Mouse (Mus musculus) kidney, embryonic 16.5 days (tissue): ENCODE data around the gene Rad51c. TPM values are rescaled to one million over a fixed set of nuclear protein-coding genes. Genes with fewer than 3 reads are reported as not detected.
"Not testable (repeated sequence)": the region's sequence is repeated elsewhere in the genome, so short reads cannot be mapped to it uniquely, and the experiment has no call there.

ENCODE experiments used
- ATAC-seq: fragments of 200-750 bp; cut with Nextera tagmentation; 2 replicates; pipeline ENCODE4 v1.8.0; 2017; ENCODE audit warnings: moderate TSS enrichment; ENCODE audit not compliant: low FRiP score, low TSS enrichment
- H3K27ac ChIP-seq: fragments of 300-500 bp; sonication (generic); 2 replicates; pipeline ENCODE4 v1.5.1; 2014; ENCODE audit warnings: low read length
- H3K27me3 ChIP-seq: fragments of 300-500 bp; sonication (generic); 2 replicates; pipeline ENCODE4 v1.6.1; 2014; ENCODE audit warnings: low read length, control low read depth, mixed read lengths; ENCODE audit not compliant: insufficient read depth
- H3K36me3 ChIP-seq: fragments of 300-500 bp; sonication (generic); 2 replicates; pipeline ENCODE4 v1.6.1; 2014; ENCODE audit warnings: low read length, control low read depth, mixed read lengths; ENCODE audit not compliant: insufficient read depth
- H3K4me1 ChIP-seq: fragments of 300-500 bp; sonication (generic); 2 replicates; pipeline ENCODE4 v1.6.1; 2014; ENCODE audit warnings: low read length, control low read depth, mixed read lengths; ENCODE audit not compliant: insufficient read depth
- H3K4me2 ChIP-seq: fragments of 300-500 bp; sonication (generic); replicated peaks from 2 replicates; pipeline ENCODE4 v1.6.1; 2014; ENCODE audit warnings: low read depth, low read length
- H3K4me3 ChIP-seq: fragments of 300-500 bp; sonication (generic); 2 replicates; pipeline ENCODE4 v1.5.1; 2014; ENCODE audit warnings: mild to moderate bottlenecking, low read length
- H3K9ac ChIP-seq: fragments of 300-500 bp; sonication (generic); replicated peaks from 2 replicates; pipeline ENCODE4 v1.6.1; 2014; ENCODE audit warnings: low read length
- H3K9me3 ChIP-seq: fragments of 300-500 bp; sonication (generic); 2 replicates; pipeline ENCODE4 v1.6.1; 2016; ENCODE audit warnings: low read length, control low read depth
- WGBS: fragments of 180-500 bp; shearing (Covaris S2); extraction: QIAGEN DNeasy Blood & Tissue Kit; methylation state at CpG from one replicate; pipeline ENCODE4 v1.1.7; 2014; 5-methylcytosine and 5-hydroxymethylcytosine counted together
- polyA plus RNA-seq: library from polyadenylated mRNA; unstranded; fragments of >200 nt; fragmentation: Nextera tagmentation; extraction: Ambion mirVana; gene quantifications from 2 replicates; pipeline ENCODE4 v1.2.1, GENCODE M21; 2015

Gene Rad51c
- polyA plus RNA-seq, 1 experiment from 2014 or later, result 7.9 TPM

GRCm38 (mm10) chr11:87432933-87433669 is 28.3 kb upstream of the Rad51c start:
- 45% methylated on average over 6 of the region's 6 CpGs for WGBS

GRCm38 (mm10) chr11:87432447-87432846 is 27.7 kb upstream of the Rad51c start:
- H3K4me2 ChIP-seq, result no peak overlapping the region
- no peaks in the 10 kb centered on the region for H3K27me3 ChIP-seq
- no peak for ATAC-seq
- H3K9me3 ChIP-seq, result no peaks in the 10 kb centered on the region
- 48% methylated on average over 1 of the region's 1 CpGs for WGBS
- H3K9ac ChIP-seq, result no peak overlapping the region
- H3K27ac ChIP-seq, result no peak overlapping the region
- H3K36me3 ChIP-seq, result no peaks in the 10 kb centered on the region
- H3K4me3 ChIP-seq, result no peak overlapping the region
- no peaks in the 10 kb centered on the region for H3K4me1 ChIP-seq

More at GRCm38 (mm10) chr11:87432933-87433669, 28.3 kb upstream of the Rad51c start:
- Histone ChIP-seq H3K9me3 (no peaks in the 10 kb centered on the region), H3K4me3 (no peak overlapping the region), H3K9ac (peak overlapping the region; percentile 22; the same call in 1 of the 2 replicates), H3K27me3 (no peaks in the 10 kb centered on the region), H3K4me1 (no peaks in the 10 kb centered on the region), H3K4me2 (no peak overlapping the region), H3K36me3 (no peaks in the 10 kb centered on the region), H3K27ac (no peak overlapping the region)
- ATAC-seq, result no peak; the same call in 1 of the 2 replicates

- not testable (repeated sequence) for H3K4me2 ChIP-seq, H3K9me3 ChIP-seq, ATAC-seq, H3K4me3 ChIP-seq, H3K27me3 ChIP-seq, H3K9ac ChIP-seq, H3K27ac ChIP-seq, H3K4me1 ChIP-seq, H3K36me3 ChIP-seq
- WGBS, result 94% methylated on average over 8 of the region's 8 CpGs
Observed at GRCm38 (mm10) chr11:87431813-87432212, 27.1 kb upstream of the Rad51c start.

GRCm38 (mm10) chr11:87430374-87430773 is 25.6 kb upstream of the Rad51c start:
- 67% methylated on average over 2 of the region's 2 CpGs for WGBS
- H3K4me2 ChIP-seq, result no peak overlapping the region
- no peaks in the 10 kb centered on the region for H3K27me3 ChIP-seq
- H3K4me1 ChIP-seq, result peaks cover 3% of the 10 kb centered on the region; the same call in 1 of the 2 replicates
- no peak overlapping the region for H3K4me3 ChIP-seq
- no peak for ATAC-seq
- H3K9ac ChIP-seq, result no peak overlapping the region
- H3K27ac ChIP-seq, result no peak overlapping the region
- no peaks in the 10 kb centered on the region for H3K9me3 ChIP-seq
- H3K36me3 ChIP-seq, result no peaks in the 10 kb centered on the region

GRCm38 (mm10) chr11:87429363-87429762 is 24.6 kb upstream of the Rad51c start:
- ATAC-seq, result no peak
- H3K9me3 ChIP-seq, result no peaks in the 10 kb centered on the region
- H3K27me3 ChIP-seq, result no peaks in the 10 kb centered on the region
- peaks cover 3% of the 10 kb centered on the region; the same call in 1 of the 2 replicates for H3K4me1 ChIP-seq
- H3K9ac ChIP-seq, result no peak overlapping the region
- H3K36me3 ChIP-seq, result no peaks in the 10 kb centered on the region
- H3K4me3 ChIP-seq, result no peak overlapping the region
- no peak overlapping the region for H3K27ac ChIP-seq
- H3K4me2 ChIP-seq, result no peak overlapping the region
- 86% methylated on average over 4 of the region's 4 CpGs for WGBS

GRCm38 (mm10) chr11:87428051-87428673 is 23.4 kb upstream of the Rad51c start:
- Histone ChIP-seq H3K4me3 (no peak overlapping the region), H3K27me3 (no peaks in the 10 kb centered on the region), H3K36me3 (no peaks in the 10 kb centered on the region), H3K4me2 (no peak overlapping the region), H3K9ac (no peak overlapping the region), H3K9me3 (no peaks in the 10 kb centered on the region), H3K4me1 (peaks cover 3% of the 10 kb centered on the region; the same call in 1 of the 2 replicates), H3K27ac (no peak overlapping the region)
- WGBS, result 72% methylated on average over 2 of the region's 2 CpGs
- no peak for ATAC-seq

- Histone ChIP-seq H3K27ac (peak overlapping the region; percentile 80), H3K4me3 (no peak overlapping the region), H3K9me3 (no peaks in the 10 kb centered on the region), H3K36me3 (no peaks in the 10 kb centered on the region), H3K4me2 (no peak overlapping the region), H3K27me3 (no peaks in the 10 kb centered on the region), H3K4me1 (peaks cover 3% of the 10 kb centered on the region; the same call in 1 of the 2 replicates), H3K9ac (no peak overlapping the region)
- WGBS, result 60% methylated on average over 1 of the region's 1 CpGs
- no peak for ATAC-seq
Observed at GRCm38 (mm10) chr11:87427273-87428050, 22.7 kb upstream of the Rad51c start.

GRCm38 (mm10) chr11:87426450-87427250 is 21.9 kb upstream of the Rad51c start:
- H3K9me3 ChIP-seq, H3K27me3 ChIP-seq, H3K4me1 ChIP-seq, H3K36me3 ChIP-seq: not testable (repeated sequence)
- peak overlapping the region; percentile 49 for H3K4me3 ChIP-seq
- under 1% methylated on average over 23 of the region's 24 CpGs for WGBS
- H3K9ac ChIP-seq, result peak overlapping the region; percentile 67; the same call in 1 of the 2 replicates
- H3K27ac ChIP-seq, result peak overlapping the region; percentile 81
- peak overlapping the region; percentile 58 for H3K4me2 ChIP-seq
- ATAC-seq, result peak; percentile 94

GRCm38 (mm10) chr11:87426121-87426449 is 21.3 kb upstream of the Rad51c start:
- Histone ChIP-seq H3K4me2 (peak overlapping the region; percentile 58), H3K27ac (no peak overlapping the region; the same call in 1 of the 2 replicates), H3K9ac (peak overlapping the region; percentile 67; the same call in 1 of the 2 replicates), H3K4me3 (peak overlapping the region; percentile 49), H3K9me3 (no peaks in the 10 kb centered on the region), H3K36me3 (no peaks in the 10 kb centered on the region), H3K27me3 (no peaks in the 10 kb centered on the region), H3K4me1 (peaks cover 9% of the 10 kb centered on the region; the same call in 1 of the 2 replicates)
- no peak for ATAC-seq
- WGBS, result 0% methylated on average over 7 of the region's 7 CpGs
